Mouse (Mus musculus) bone marrow macrophage, adult 2 months (primary cell): ENCODE results near the gene Zyg11b. TPM values are rescaled to one million over a fixed set of nuclear protein-coding genes. Genes with fewer than 3 reads are reported as not detected.

Experiments
- H3K27ac ChIP-seq: 2 replicates; pipeline ENCODE4 v1.5.1; 2012; ENCODE audit warnings: low read depth, low read length; ENCODE audit not compliant: insufficient read depth
- H3K4me1 ChIP-seq: 2 replicates; pipeline ENCODE4 v1.6.1; 2012; ENCODE audit warnings: low read length; ENCODE audit not compliant: control insufficient read depth, insufficient read depth
- H3K4me3 ChIP-seq: 2 replicates; pipeline ENCODE4 v1.5.1; 2012; ENCODE audit warnings: mild to moderate bottlenecking, low read length, moderate library complexity; ENCODE audit not compliant: insufficient read depth
- CTCF ChIP-seq: IDR thresholded peaks from 2 replicates; pipeline ENCODE4 v1.5.1; 2012; ENCODE audit warnings: low read depth, mild to moderate bottlenecking, low read length, moderate library complexity
- POLR2A ChIP-seq: IDR thresholded peaks from 2 replicates; pipeline ENCODE4 v1.6.1; 2012; ENCODE audit warnings: mild to moderate bottlenecking, low read depth, low read length, borderline replicate concordance
- polyA plus RNA-seq: library from polyadenylated mRNA; stranded (reverse); fragments of >200 nt; gene quantifications from 2 replicates; pipeline ENCODE4 v1.2.4, GENCODE M21; 2012; ENCODE audit not compliant: missing spikeins, insufficient read depth, insufficient read length

The Zyg11b gene
- polyA plus RNA-seq: 16.9 and 17.2 TPM in 2 replicates

- H3K27ac ChIP-seq: peak within 1 kb of the TSS; percentile 64
- H3K4me3 ChIP-seq: peak within 1 kb of the TSS; percentile 90
- TF ChIP-seq POLR2A (no peak), CTCF (no peak)
- H3K4me1 ChIP-seq: peaks cover 26% of the 10 kb centered on the region
These were observed at the start of gene Zyg11b for GRCm38 (mm10) chr4:108300670-108301373. TSS of gene Zyg11b (minus strand) at chr4:108301096.

- no peak for TF ChIP-seq CTCF
- no peak for TF ChIP-seq POLR2A
- no peak overlapping the region for H3K4me3 ChIP-seq
- peaks cover 28% of the 10 kb centered on the region for H3K4me1 ChIP-seq
- no peak overlapping the region for H3K27ac ChIP-seq
These were observed 49.1 kb upstream of the Zyg11b start for GRCm38 (mm10) chr4:108349836-108350547.

GRCm38 (mm10) chr4:108349064-108349463, 48.2 kb upstream of the Zyg11b start:
- H3K4me1 ChIP-seq: peaks cover 28% of the 10 kb centered on the region
- H3K4me3 ChIP-seq: no peak overlapping the region
- no peak overlapping the region for H3K27ac ChIP-seq
- TF ChIP-seq POLR2A: no peak
- TF ChIP-seq CTCF: no peak

GRCm38 (mm10) chr4:108348256-108348875, 47.5 kb upstream of the Zyg11b start:
- Histone ChIP-seq H3K27ac (no peak overlapping the region), H3K4me3 (no peak overlapping the region), H3K4me1 (peaks cover 28% of the 10 kb centered on the region)
- TF ChIP-seq POLR2A: no peak
- TF ChIP-seq CTCF: no peak

- TF ChIP-seq POLR2A (no peak), CTCF (no peak)
- Histone ChIP-seq H3K4me1 (peaks cover 28% of the 10 kb centered on the region), H3K27ac (no peak overlapping the region), H3K4me3 (peak overlapping the region; percentile 40)
These were observed 46.2 kb upstream of the Zyg11b start for GRCm38 (mm10) chr4:108347111-108347510.

GRCm38 (mm10) chr4:108345826-108346225, 44.9 kb upstream of the Zyg11b start:
- peaks cover 28% of the 10 kb centered on the region for H3K4me1 ChIP-seq
- TF ChIP-seq CTCF (no peak), POLR2A (no peak)
- no peak overlapping the region for H3K27ac ChIP-seq
- no peak overlapping the region for H3K4me3 ChIP-seq

GRCm38 (mm10) chr4:108344631-108345083, 43.8 kb upstream of the Zyg11b start:
- Histone ChIP-seq H3K4me1 (peaks cover 20% of the 10 kb centered on the region), H3K27ac (no peak overlapping the region), H3K4me3 (no peak overlapping the region)
- TF ChIP-seq CTCF (no peak), POLR2A (no peak)

GRCm38 (mm10) chr4:108339277-108339690, 38.4 kb upstream of the Zyg11b start:
- no peak overlapping the region for H3K27ac ChIP-seq
- no peak overlapping the region for H3K4me3 ChIP-seq
- TF ChIP-seq CTCF (peak; percentile 60), POLR2A (no peak)
- no peaks in the 10 kb centered on the region for H3K4me1 ChIP-seq

- Histone ChIP-seq H3K4me1 (no peaks in the 10 kb centered on the region), H3K27ac (no peak overlapping the region), H3K4me3 (no peak overlapping the region)
- TF ChIP-seq CTCF (no peak), POLR2A (no peak)
These were observed 37.9 kb upstream of the Zyg11b start for GRCm38 (mm10) chr4:108338811-108339210.

GRCm38 (mm10) chr4:108338321-108338733, 37.4 kb upstream of the Zyg11b start:
- no peak overlapping the region for H3K27ac ChIP-seq
- no peak for TF ChIP-seq CTCF
- TF ChIP-seq POLR2A: no peak
- no peak overlapping the region for H3K4me3 ChIP-seq

More at GRCm38 (mm10) chr4:108338321-108338733, 37.4 kb upstream of the Zyg11b start:
- no peaks in the 10 kb centered on the region for H3K4me1 ChIP-seq
